Mouse (Mus musculus): Measurements from ENCODE around the gene Cers5. TPM values are rescaled to one million over a fixed set of nuclear protein-coding genes. Genes with fewer than 3 reads are reported as not detected.

The Cers5 gene
- polyA plus RNA-seq, 1 experiment from 2014 or later: 58.4 TPM

GRCm38 (mm10) chr15:99712666-99713559 lies 59.8 kb downstream of the Cers5 start:
- 78% methylated on average over 13 of the region's 13 CpGs for WGBS

GRCm38 (mm10) chr15:99711491-99711890 lies 61.2 kb downstream of the Cers5 start:
- Histone ChIP-seq H3K9me3 (no peaks in the 10 kb centered on the region), H3K4me2 (replicated peaks) (no peak overlapping the region), H3K36me3 (peaks cover 91% of the 10 kb centered on the region), H3K27ac (no peak overlapping the region), H3K4me3 (replicated peaks) (no peak overlapping the region), H3K9ac (replicated peaks) (no peak overlapping the region), H3K4me1 (replicated peaks) (peaks cover 35% of the 10 kb centered on the region), H3K27me3 (no peaks in the 10 kb centered on the region)
- no peak for ATAC-seq
- 86% methylated on average over 3 of the region's 3 CpGs for WGBS

More at GRCm38 (mm10) chr15:99712666-99713559, 59.8 kb downstream of the Cers5 start:
- Histone ChIP-seq H3K4me2 (replicated peaks) (no peak overlapping the region), H3K4me3 (replicated peaks) (no peak overlapping the region), H3K9ac (replicated peaks) (no peak overlapping the region; the same call in 1 of the 2 replicates), H3K27me3 (no peaks in the 10 kb centered on the region), H3K36me3 (peaks cover 81% of the 10 kb centered on the region), H3K4me1 (replicated peaks) (peaks cover 39% of the 10 kb centered on the region), H3K9me3 (no peaks in the 10 kb centered on the region), H3K27ac (peak overlapping the region; percentile 47)
- ATAC-seq: no peak

DNA sequence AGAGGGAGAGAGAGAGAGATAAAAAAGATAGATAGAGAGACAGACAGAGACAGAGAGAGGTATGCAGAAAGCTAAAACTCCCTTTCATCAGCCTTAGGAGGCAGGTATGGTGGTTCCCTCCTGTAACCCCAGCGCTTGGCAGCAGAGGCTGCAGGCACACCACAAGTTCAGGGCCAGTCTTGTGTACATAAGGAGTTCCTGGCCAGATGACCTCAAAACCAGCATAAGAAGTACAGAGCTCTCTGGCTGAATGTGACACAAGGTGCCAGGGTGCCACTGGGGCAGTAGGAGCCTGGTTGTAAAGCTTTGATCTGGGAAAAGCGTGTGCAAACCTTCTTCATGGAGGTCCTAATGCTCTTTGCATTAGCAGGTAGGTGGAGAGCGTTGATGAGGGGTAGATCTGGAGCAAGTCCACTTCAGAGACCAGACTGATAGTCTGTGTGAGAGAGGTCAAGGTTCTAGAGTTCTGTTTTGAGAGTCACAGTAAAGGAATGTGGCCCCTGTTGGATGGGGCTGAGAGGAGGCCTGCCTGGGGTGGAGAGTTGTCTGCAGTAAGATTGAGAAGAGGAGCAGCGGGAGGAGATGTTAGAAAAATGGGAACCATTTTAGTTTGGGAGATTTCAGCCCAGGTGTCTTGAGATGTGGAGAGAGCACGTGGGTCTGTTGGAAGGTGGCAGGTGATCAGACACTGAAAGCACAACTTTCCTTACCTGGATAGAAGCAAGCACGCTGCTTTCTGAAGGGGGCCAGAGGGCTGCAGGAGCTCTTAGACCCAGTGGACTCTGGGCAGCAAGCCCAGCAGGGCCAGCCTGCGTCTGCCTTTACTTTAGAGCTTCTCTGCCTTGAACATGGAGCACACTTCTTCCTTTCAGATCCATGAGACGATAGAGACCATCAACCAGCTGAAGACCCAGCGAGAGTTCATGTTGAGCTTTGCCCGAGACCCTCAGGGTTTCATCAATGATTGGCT lies 62.2 kb downstream of the Cers5 start:
- Histone ChIP-seq H3K27ac (no peak overlapping the region), H3K4me3 (replicated peaks) (no peak overlapping the region), H3K9ac (replicated peaks) (no peak overlapping the region), H3K4me1 (replicated peaks) (peaks cover 31% of the 10 kb centered on the region), H3K27me3 (no peaks in the 10 kb centered on the region), H3K36me3 (peaks cover 94% of the 10 kb centered on the region), H3K9me3 (no peaks in the 10 kb centered on the region), H3K4me2 (replicated peaks) (no peak overlapping the region)
- no peak for ATAC-seq
- WGBS: 94% methylated on average over 10 of the region's 10 CpGs

DNA sequence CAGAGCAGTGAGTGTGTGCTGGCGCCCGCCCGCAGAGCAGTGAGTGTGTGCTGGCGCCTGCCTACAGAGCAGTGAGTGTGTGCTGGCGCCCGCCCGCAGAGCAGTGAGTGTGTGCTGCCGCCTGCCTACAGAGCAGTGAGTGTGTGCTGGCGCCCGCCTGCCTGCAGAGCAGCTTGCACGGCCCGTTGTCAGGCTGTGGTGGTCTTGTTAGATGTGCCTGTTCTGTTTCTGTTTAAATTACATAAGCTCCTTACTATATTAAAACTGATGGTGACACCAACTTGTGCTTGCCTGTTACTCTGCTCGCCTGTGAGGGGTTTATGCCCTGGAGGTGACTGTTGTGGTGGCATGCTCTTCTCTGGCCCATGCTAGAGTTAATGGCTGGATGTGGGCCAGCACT lies 64.5 kb downstream of the Cers5 start:
- Histone ChIP-seq H3K4me2 (replicated peaks) (no peak overlapping the region), H3K4me1 (replicated peaks) (peaks cover 36% of the 10 kb centered on the region), H3K4me3 (replicated peaks) (no peak overlapping the region), H3K9me3 (no peaks in the 10 kb centered on the region), H3K27me3 (no peaks in the 10 kb centered on the region), H3K27ac (no peak overlapping the region), H3K36me3 (peaks cover 86% of the 10 kb centered on the region), H3K9ac (replicated peaks) (no peak overlapping the region)
- 94% methylated on average over 13 of the region's 13 CpGs for WGBS
- ATAC-seq: no peak

- Histone ChIP-seq H3K4me2 (replicated peaks) (peak within 1 kb of the TSS; percentile 94), H3K4me1 (replicated peaks) (peaks cover 32% of the 10 kb centered on the region), H3K4me3 (replicated peaks) (peak within 1 kb of the TSS; percentile 85), H3K27ac (peak within 1 kb of the TSS; percentile 97), H3K9me3 (no peaks in the 10 kb centered on the region), H3K27me3 (no peaks in the 10 kb centered on the region), H3K9ac (replicated peaks) (peak within 1 kb of the TSS; percentile 98), H3K36me3 (peaks cover 60% of the 10 kb centered on the region)
- 56% methylated on average over 11 of the region's 11 CpGs for WGBS
- ATAC-seq: no peak
Measured at GRCm38 (mm10) chr15:99705440-99706048, 67.1 kb downstream of the Cers5 start, which contains the start of gene Gm17349. TSS of gene Gm17349 (minus strand) at chr15:99705490.

- Histone ChIP-seq H3K9ac (replicated peaks) (peak overlapping the region; percentile 98), H3K36me3 (peaks cover 58% of the 10 kb centered on the region)
- WGBS: 18% methylated on average over 7 of the region's 7 CpGs
Measured at GRCm38 (mm10) chr15:99704881-99705280, 67.8 kb downstream of the Cers5 start.

DNA sequence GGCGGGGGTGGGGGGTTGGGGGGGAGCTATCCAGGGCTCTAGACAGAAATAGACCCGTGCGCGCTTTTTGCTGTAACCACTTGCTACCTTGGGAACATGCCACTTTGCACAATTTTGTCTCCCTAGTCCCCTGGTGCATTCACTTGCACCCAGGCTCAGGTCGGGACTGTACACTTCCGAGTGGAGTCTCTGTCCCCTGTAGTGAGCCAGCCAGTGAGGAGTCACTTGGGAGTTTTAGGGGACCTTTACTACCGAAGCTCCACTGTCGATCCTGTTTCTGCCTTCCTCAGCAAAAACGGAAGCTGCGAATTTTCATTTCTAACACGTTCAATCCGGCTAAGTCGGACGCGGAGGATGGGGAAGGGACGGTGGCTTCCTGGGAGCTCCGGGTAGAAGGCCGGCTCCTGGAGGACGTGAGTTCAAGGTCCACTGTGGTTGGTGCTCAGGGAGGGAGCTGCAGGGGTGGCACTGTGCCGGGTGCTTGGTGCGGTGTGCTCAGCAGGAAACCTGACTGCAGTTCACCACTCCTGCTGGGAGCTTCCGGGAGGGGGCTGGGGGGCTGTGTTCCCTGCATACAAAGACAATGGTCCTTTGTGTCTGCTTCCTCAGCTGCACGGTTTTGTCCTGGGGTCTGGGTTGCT lies 68.5 kb downstream of the Cers5 start:
- Histone ChIP-seq H3K27ac (peak overlapping the region; percentile 97), H3K9ac (replicated peaks) (peak overlapping the region; percentile 98), H3K9me3 (no peaks in the 10 kb centered on the region), H3K36me3 (peaks cover 56% of the 10 kb centered on the region), H3K4me3 (replicated peaks) (peak overlapping the region; percentile 85), H3K27me3 (no peaks in the 10 kb centered on the region), H3K4me2 (replicated peaks) (peak overlapping the region; percentile 94), H3K4me1 (replicated peaks) (peaks cover 32% of the 10 kb centered on the region)
- 17% methylated on average over 23 of the region's 23 CpGs for WGBS
- ATAC-seq: no peak

More at GRCm38 (mm10) chr15:99704881-99705280, 67.8 kb downstream of the Cers5 start:
- Histone ChIP-seq H3K4me3 (replicated peaks) (peak overlapping the region; percentile 85), H3K4me2 (replicated peaks) (peak overlapping the region; percentile 94), H3K4me1 (replicated peaks) (peaks cover 32% of the 10 kb centered on the region), H3K9me3 (no peaks in the 10 kb centered on the region), H3K27me3 (no peaks in the 10 kb centered on the region), H3K27ac (peak overlapping the region; percentile 97)
- no peak for ATAC-seq

- Histone ChIP-seq H3K4me2 (replicated peaks) (peak overlapping the region; percentile 94), H3K27me3 (no peaks in the 10 kb centered on the region), H3K9me3 (no peaks in the 10 kb centered on the region), H3K36me3 (peaks cover 56% of the 10 kb centered on the region), H3K4me3 (replicated peaks) (peak overlapping the region; percentile 85), H3K9ac (replicated peaks) (peak overlapping the region; percentile 98), H3K27ac (peak overlapping the region; percentile 97), H3K4me1 (replicated peaks) (peaks cover 32% of the 10 kb centered on the region)
- 55% methylated on average over 5 of the region's 5 CpGs for WGBS
- no peak for ATAC-seq
Measured at GRCm38 (mm10) chr15:99703676-99704040, 69.0 kb downstream of the Cers5 start.

DNA sequence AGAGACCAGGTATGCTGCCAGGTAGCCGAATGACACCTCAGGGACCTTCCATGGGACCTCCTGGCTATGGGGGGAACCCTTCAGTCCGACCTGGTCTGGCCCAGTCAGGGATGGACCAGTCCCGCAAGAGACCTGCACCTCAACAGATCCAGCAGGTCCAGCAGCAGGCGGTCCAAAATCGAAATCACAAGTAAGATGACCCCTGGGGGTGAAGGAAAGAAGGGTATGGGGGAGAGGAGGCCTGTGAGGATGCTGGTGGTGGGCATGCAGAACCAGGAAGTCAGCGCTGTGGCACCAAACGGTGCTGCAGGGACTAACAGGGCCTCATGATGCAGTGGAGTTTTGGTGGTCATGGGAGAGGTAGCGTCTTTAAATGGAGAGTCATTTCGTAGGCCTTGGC lies 69.6 kb downstream of the Cers5 start:
- no peak for ATAC-seq
- peak overlapping the region; percentile 97 for H3K27ac ChIP-seq
- H3K9me3 ChIP-seq: no peaks in the 10 kb centered on the region
- H3K4me1 ChIP-seq (replicated peaks): peaks cover 32% of the 10 kb centered on the region
- H3K9ac ChIP-seq (replicated peaks): peak overlapping the region; percentile 98
- WGBS: 58% methylated on average over 9 of the region's 9 CpGs
- peak overlapping the region; percentile 94 for H3K4me2 ChIP-seq (replicated peaks)
- no peaks in the 10 kb centered on the region for H3K27me3 ChIP-seq
- H3K4me3 ChIP-seq (replicated peaks): peak overlapping the region; percentile 85
- H3K36me3 ChIP-seq: peaks cover 56% of the 10 kb centered on the region

GRCm38 (mm10) chr15:99701999-99702900 lies 70.4 kb downstream of the Cers5 start, which contains the start of gene Smarcd1:
TSS of gene Smarcd1 (plus strand) at chr15:99702129.
- 1% methylated on average over 52 of the region's 71 CpGs for WGBS
- Histone ChIP-seq H3K4me2 (replicated peaks) (peak within 1 kb of the TSS; percentile 94), H3K36me3 (peaks cover 56% of the 10 kb centered on the region)

More at GRCm38 (mm10) chr15:99701999-99702900, 70.4 kb downstream of the Cers5 start, which contains the start of gene Smarcd1:
- peaks cover 3% of the 10 kb centered on the region; the same call in 1 of the 2 replicates for H3K27me3 ChIP-seq
- H3K27ac ChIP-seq: peak within 1 kb of the TSS; percentile 97
- H3K9me3 ChIP-seq: no peaks in the 10 kb centered on the region
- H3K9ac ChIP-seq (replicated peaks): peak within 1 kb of the TSS; percentile 98
- H3K4me3 ChIP-seq (replicated peaks): peak within 1 kb of the TSS; percentile 85
- ATAC-seq: peak; percentile 97
- peaks cover 32% of the 10 kb centered on the region for H3K4me1 ChIP-seq (replicated peaks)

Data from midbrain, embryonic 13.5 days (tissue).